Mouse (Mus musculus) heart, embryonic 15.5 days (tissue): ENCODE measurements around the gene Gpd1l. TPM values are rescaled to one million over a fixed set of nuclear protein-coding genes. Genes with fewer than 3 reads are reported as not detected.
A peak's percentile ranks its signal among the peaks of the same experiment; 100 is the strongest.
"Not testable (repeated sequence)": the region's sequence is repeated elsewhere in the genome, so short reads cannot be mapped to it uniquely, and the experiment has no call there.

Experiments used
- ATAC-seq: fragments of 200-750 bp; cut with Nextera tagmentation; replicated peaks from 2 replicates; pipeline ENCODE4 v1.8.0; 2017; ENCODE audit warnings: low read depth, moderate TSS enrichment; ENCODE audit not compliant: insufficient number of reproducible peaks, insufficient read depth, low FRiP score
- H3K27ac ChIP-seq: fragments of 300-500 bp; sonication (generic); 2 replicates; pipeline ENCODE4 v1.5.1; 2015; ENCODE audit warnings: mild to moderate bottlenecking, inconsistent platforms
- H3K27me3 ChIP-seq: fragments of 300-500 bp; sonication (generic); 2 replicates; pipeline ENCODE4 v1.6.1; 2015; ENCODE audit warnings: inconsistent platforms
- H3K36me3 ChIP-seq: fragments of 300-500 bp; sonication (generic); 2 replicates; pipeline ENCODE4 v1.6.1; 2015; ENCODE audit warnings: mild to moderate bottlenecking, inconsistent platforms
- H3K4me1 ChIP-seq: fragments of 300-500 bp; sonication (generic); replicated peaks from 2 replicates; pipeline ENCODE4 v1.6.1; 2015; ENCODE audit warnings: inconsistent platforms
- H3K4me2 ChIP-seq: fragments of 300-500 bp; sonication (generic); 2 replicates; pipeline ENCODE4 v1.6.1; 2015; ENCODE audit warnings: inconsistent platforms, mild to moderate bottlenecking, moderate library complexity
- H3K4me3 ChIP-seq: fragments of 300-500 bp; sonication (generic); 2 replicates; pipeline ENCODE4 v1.5.1; 2015; ENCODE audit warnings: mild to moderate bottlenecking, inconsistent platforms
- H3K9ac ChIP-seq: fragments of 300-500 bp; sonication (generic); 2 replicates; pipeline ENCODE4 v1.6.1; 2015; ENCODE audit warnings: mild to moderate bottlenecking, inconsistent platforms
- H3K9me3 ChIP-seq: fragments of 300-500 bp; sonication (generic); replicated peaks from 2 replicates; pipeline ENCODE4 v1.6.1; 2016; ENCODE audit warnings: inconsistent platforms
- WGBS: fragments of 180-500 bp; shearing (Covaris S2); methylation state at CpG from one replicate; pipeline ENCODE4 v1.1.7; 2015; ENCODE audit warnings: mixed read lengths; 5-methylcytosine and 5-hydroxymethylcytosine counted together
- polyA plus RNA-seq: library from polyadenylated mRNA; unstranded; fragments of >200 nt; fragmentation: Nextera tagmentation; extraction: Ambion mirVana; gene quantifications from 2 replicates; pipeline ENCODE4 v1.2.1, GENCODE M21; 2015

The Gpd1l gene
- 14.5 and 18.8 TPM in 2 replicates for polyA plus RNA-seq

- Histone ChIP-seq H3K4me1 (peaks cover 17% of the 10 kb centered on the region), H3K9me3 (no peaks in the 10 kb centered on the region), H3K27me3 (no peaks in the 10 kb centered on the region), H3K27ac (peak within 1 kb of the TSS; percentile 89), H3K36me3 (no peaks in the 10 kb centered on the region), H3K4me2 (peak within 1 kb of the TSS; percentile 98), H3K4me3 (peak within 1 kb of the TSS; percentile 94), H3K9ac (peak within 1 kb of the TSS; percentile 82)
- peak; percentile 98 for ATAC-seq
- under 1% methylated on average over 30 of the region's 30 CpGs for WGBS
These were observed at the start of gene Gpd1l for GRCm38 (mm10) chr9:114933723-114934171. Gene Gpd1l (minus strand): TSS chr9:114933987.

DNA sequence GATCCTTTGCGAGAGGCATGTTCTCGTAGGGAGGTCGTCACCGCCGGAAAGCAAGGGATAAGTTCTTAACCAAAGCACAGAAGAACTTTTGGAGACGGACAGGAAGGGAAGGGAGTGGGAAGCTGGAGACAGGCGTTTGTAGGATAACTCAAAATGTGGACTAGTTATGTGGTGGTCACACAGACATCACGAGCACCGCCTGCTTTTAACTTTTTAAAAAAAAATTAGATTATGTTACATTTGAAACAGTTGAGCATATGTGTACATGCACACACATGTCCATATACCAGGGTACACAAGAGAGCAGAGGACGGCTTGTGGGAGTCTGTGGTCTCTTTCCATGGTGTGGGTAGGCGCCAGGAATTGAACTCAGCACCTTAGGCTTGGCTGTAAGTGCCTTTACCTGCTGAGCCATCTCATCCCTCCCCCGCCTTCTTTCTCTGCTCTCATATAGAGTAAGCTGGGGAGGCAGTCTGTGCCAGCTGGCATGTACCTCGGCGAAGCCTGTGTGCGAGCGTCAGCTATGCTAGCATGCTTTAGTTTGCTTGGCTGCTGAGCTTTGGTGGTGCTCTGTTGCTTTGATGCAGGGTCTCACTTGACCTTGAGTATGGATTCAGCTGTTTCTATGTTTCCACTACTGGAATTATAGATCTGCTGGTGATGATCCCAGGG lies 49.0 kb upstream of the Gpd1l start, which contains the start of gene Rps27rt:
Rps27rt (minus strand) TSS at position 51 of the 672 bp plus-strand sequence.
- 86% methylated on average over 16 of the region's 16 CpGs for WGBS
- Histone ChIP-seq H3K4me3 (no peak within 1 kb of the TSS), H3K4me2 (no peak within 1 kb of the TSS), H3K36me3 (no peaks in the 10 kb centered on the region), H3K9me3 (no peaks in the 10 kb centered on the region), H3K4me1 (peaks cover 19% of the 10 kb centered on the region), H3K9ac (no peak within 1 kb of the TSS), H3K27ac (no peak within 1 kb of the TSS), H3K27me3 (no peaks in the 10 kb centered on the region)
- ATAC-seq: no peak

- no peak for ATAC-seq
- H3K4me1 ChIP-seq: peaks cover 25% of the 10 kb centered on the region
- H3K27ac ChIP-seq: no peak overlapping the region
- H3K27me3 ChIP-seq: no peaks in the 10 kb centered on the region
- H3K36me3 ChIP-seq: no peaks in the 10 kb centered on the region
- 30% methylated on average over 6 of the region's 6 CpGs for WGBS
- H3K9me3 ChIP-seq: no peaks in the 10 kb centered on the region
- H3K9ac ChIP-seq: no peak overlapping the region
- H3K4me3 ChIP-seq: no peak overlapping the region
- H3K4me2 ChIP-seq: peak overlapping the region; percentile 95; the same call in 1 of the 2 replicates
These were observed 46.2 kb upstream of the Gpd1l start for GRCm38 (mm10) chr9:114979969-114980368.

DNA sequence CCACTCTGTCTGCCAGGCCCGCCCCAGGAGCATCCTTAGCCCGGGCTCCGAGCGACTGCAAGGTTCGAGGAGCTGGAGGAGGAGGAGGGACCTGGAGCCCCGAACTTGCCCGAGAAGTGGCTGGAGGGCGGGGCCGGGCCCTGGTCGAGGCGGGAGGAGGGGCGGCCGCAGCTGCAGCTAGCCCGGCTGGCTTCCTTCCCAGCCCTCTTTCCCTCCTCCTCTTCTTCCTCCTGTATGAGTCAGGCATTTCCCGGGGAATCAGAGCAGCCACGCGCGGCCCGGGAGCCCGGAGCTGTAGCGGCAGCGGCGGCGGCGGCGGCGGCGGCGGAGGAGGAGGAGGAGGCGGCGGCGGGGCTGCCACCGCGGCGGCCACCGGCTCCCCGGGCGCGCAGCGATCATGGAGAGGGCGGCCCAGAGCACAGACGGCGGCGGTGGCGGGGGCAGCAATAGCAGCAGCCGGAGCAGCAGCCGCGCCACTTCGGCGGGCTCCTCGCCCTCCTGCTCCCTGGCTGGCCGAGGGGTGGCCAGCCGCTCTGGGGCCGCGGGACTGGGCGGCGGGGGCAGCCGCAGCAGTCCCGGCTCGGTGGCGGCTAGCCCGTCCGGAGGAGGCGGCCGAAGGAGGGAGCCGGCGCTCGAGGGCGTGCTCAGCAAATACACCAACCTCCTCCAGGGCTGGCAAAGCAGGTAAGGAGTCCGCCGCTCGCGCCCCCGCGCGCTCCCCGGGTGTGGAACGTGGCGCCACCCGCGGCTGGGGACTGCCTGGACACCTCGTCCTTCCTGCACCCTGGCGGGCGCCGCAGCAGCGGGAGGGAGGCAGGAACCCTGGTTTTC lies 44.7 kb upstream of the Gpd1l start, which contains the start of gene Osbpl10:
Osbpl10 (plus strand) TSS at position 289 of the 831 bp plus-strand sequence.
- Histone ChIP-seq H3K4me1 (peaks cover 25% of the 10 kb centered on the region), H3K27me3 (no peaks in the 10 kb centered on the region), H3K4me3 (peak within 1 kb of the TSS; percentile 68), H3K36me3 (no peaks in the 10 kb centered on the region), H3K27ac (peak within 1 kb of the TSS; percentile 79), H3K9ac (peak within 1 kb of the TSS; percentile 73), H3K9me3 (no peaks in the 10 kb centered on the region), H3K4me2 (peak within 1 kb of the TSS; percentile 95)
- under 1% methylated on average over 69 of the region's 86 CpGs for WGBS
- ATAC-seq: peak; percentile 82

DNA sequence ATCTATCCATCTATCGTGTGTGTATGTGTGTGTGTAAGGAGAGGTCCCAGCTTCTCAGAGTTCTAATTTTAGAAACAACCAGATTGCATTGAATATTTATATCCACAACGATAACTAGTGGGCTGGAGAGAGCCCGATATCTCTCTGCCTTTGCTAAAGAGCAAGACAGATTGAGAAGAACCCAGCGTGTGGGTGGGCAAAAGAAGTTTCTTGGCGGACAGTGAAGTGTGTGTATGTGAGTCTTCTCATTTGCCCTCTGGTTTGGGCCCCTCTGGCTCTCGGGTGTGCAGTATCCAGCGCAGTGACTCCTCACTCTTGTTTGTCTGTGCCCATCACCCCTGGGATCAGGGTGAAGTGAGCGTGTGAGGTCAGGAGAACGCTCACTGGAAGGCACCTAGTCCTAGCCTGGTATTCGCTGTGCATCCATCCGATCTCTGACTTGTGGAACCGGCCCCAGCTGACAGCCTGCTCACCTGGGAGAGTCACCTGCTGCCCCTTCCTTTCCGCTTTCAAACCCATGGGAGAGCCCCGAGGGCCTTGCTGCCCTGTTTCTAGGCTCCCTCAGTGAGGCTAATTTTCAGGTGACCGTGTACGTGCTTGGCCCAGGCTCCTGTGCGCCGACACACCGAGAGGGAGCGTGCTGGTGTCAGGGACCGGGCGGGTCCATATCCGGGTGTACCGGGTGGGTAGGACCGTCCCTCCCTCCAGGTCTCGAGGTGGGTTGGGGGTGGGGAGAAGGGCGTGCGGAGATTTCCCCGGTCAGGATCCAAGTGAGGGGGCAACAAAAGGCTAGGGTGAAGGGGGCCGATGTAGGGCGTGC lies 43.9 kb upstream of the Gpd1l start:
- Histone ChIP-seq H3K27me3 (no peaks in the 10 kb centered on the region), H3K9ac (peak overlapping the region; percentile 73), H3K27ac (peak overlapping the region; percentile 79), H3K4me2 (peak overlapping the region; percentile 95), H3K4me3 (peak overlapping the region; percentile 68), H3K36me3 (no peaks in the 10 kb centered on the region), H3K9me3 (no peaks in the 10 kb centered on the region), H3K4me1 (peaks cover 25% of the 10 kb centered on the region)
- WGBS: 4% methylated on average over 31 of the region's 31 CpGs
- peak; percentile 60 for ATAC-seq

- not testable (repeated sequence) for H3K4me1 ChIP-seq, H3K36me3 ChIP-seq, H3K27me3 ChIP-seq, H3K27ac ChIP-seq, H3K4me2 ChIP-seq, H3K9ac ChIP-seq, H3K9me3 ChIP-seq, ATAC-seq, H3K4me3 ChIP-seq
- WGBS: 84% methylated on average over 7 of the region's 7 CpGs
These were observed 32.5 kb upstream of the Gpd1l start for GRCm38 (mm10) chr9:114966286-114966685.

GRCm38 (mm10) chr9:114964093-114964492 lies 30.3 kb upstream of the Gpd1l start:
- WGBS: 40% methylated on average over 3 of the region's 3 CpGs
- H3K4me2 ChIP-seq: no peak overlapping the region
- H3K4me1 ChIP-seq: no peaks in the 10 kb centered on the region
- ATAC-seq: no peak
- H3K4me3 ChIP-seq: no peak overlapping the region
- H3K27ac ChIP-seq: no peak overlapping the region
- H3K9me3 ChIP-seq: no peaks in the 10 kb centered on the region
- no peaks in the 10 kb centered on the region for H3K36me3 ChIP-seq
- no peaks in the 10 kb centered on the region for H3K27me3 ChIP-seq
- no peak overlapping the region for H3K9ac ChIP-seq

GRCm38 (mm10) chr9:114960844-114961243 lies 27.1 kb upstream of the Gpd1l start:
- Histone ChIP-seq H3K27ac (no peak overlapping the region), H3K4me3 (no peak overlapping the region), H3K36me3 (no peaks in the 10 kb centered on the region), H3K4me1 (no peaks in the 10 kb centered on the region), H3K9ac (no peak overlapping the region), H3K4me2 (no peak overlapping the region), H3K9me3 (no peaks in the 10 kb centered on the region), H3K27me3 (no peaks in the 10 kb centered on the region)
- 79% methylated on average over 6 of the region's 6 CpGs for WGBS
- no peak for ATAC-seq

DNA sequence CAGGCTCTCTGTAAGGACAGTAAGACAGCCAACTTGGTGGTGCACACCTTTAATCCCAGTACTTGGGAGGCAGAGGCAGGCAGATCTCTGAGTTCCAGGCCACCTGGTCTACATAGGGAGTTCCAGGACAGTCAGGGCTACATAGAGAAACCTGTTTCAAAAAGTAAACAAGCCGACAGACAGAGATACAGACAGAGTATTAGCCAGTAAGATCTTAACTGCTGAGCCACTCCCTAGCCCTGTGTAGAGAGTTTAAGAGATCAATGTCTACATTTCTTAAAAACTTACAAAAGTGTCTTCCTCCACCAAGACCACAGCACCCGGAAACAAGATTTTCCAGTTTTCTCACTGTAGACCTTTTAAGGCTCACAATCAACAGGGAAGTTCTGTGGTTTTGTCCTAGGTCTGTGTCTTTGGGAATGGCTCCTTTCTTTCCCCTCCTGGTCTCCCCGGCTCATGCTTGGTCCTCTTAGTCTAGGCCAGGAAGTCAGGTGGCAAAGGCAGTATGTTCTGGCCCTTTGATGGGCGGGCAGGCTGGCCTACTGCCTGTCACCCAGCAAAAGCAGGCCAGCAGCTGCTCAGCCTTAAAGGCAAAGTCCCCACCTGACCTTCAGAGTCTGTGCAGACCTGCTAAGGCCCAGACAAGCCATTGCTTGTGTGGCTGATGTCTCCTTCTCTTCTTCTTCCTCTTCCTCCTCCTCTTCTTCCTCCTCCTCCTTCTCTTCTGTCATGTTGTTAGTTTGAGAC lies 26.4 kb upstream of the Gpd1l start:
- WGBS: 64% methylated on average over 4 of the region's 4 CpGs
- Histone ChIP-seq H3K36me3 (no peaks in the 10 kb centered on the region), H3K4me3 (no peak overlapping the region), H3K27ac (no peak overlapping the region), H3K4me2 (no peak overlapping the region), H3K27me3 (no peaks in the 10 kb centered on the region), H3K9me3 (no peaks in the 10 kb centered on the region), H3K4me1 (no peaks in the 10 kb centered on the region), H3K9ac (no peak overlapping the region)
- no peak for ATAC-seq

GRCm38 (mm10) chr9:114956945-114957344 lies 23.2 kb upstream of the Gpd1l start:
- Histone ChIP-seq H3K9ac (no peak overlapping the region), H3K4me3 (no peak overlapping the region), H3K36me3 (no peaks in the 10 kb centered on the region), H3K4me1 (no peaks in the 10 kb centered on the region), H3K9me3 (no peaks in the 10 kb centered on the region), H3K27me3 (no peaks in the 10 kb centered on the region), H3K4me2 (no peak overlapping the region), H3K27ac (no peak overlapping the region)
- ATAC-seq: no peak
- WGBS: 36% methylated on average over 5 of the region's 5 CpGs
